ENCODE assay signal across 16 mouse cellular contexts in the genomic region with DNA sequence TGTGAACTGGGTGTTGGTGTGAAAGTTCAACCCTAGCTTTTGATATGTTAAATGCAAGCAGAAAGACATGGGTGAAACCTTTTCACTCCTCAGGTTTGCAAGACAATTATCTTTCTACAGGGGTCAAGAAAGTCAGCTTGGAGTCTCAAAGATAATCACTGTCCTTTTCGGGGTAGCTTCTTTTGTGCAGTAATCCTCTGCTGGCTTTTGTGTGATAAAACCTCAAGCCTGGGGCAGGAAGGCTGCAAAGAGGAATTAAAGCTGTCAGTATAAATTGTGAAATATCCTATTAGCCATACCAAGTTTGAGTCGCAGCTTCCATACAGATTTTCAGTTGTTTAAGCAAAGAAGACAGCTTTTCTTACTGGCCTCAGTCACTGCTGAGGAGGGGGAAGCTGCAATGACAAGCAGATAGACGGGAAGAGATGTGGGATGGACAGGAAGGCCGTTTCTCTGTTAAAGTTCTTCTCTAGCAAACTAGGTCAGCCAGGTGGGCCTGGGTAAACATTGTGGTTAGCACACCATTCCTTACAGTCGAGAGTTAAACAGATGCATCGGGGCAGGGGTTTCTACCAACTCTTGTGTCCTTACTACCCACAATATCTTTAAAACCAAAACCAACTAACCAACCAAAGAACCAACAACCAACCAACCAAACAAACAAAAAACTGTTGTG. TPM values are rescaled to one million over a fixed set of nuclear protein-coding genes. Genes with fewer than 3 reads are reported as not detected.
DNase-seq lines count a peak whose midpoint lies in the region; ATAC-seq and TF ChIP-seq lines count a peak whose summit lies in the region.
"Had no signal": no experiment of that assay in that cellular context is flagged by ENCODE, and none has a peak within 500 bp of the region (broad histone marks: within the 10 kb centered on the region; RNA-seq: fewer than 3 reads in every experiment).

No protein-coding gene starts in this region.

- TF ChIP-seq POLR2A in ES-Bruce4 (IDR thresholded peaks at IDR 0.05; ENCODE audit: insufficient read depth, low read length): no peak
- no peak for TF ChIP-seq POLR2A in thymus, adult 2 months (IDR thresholded peaks at IDR 0.05; ENCODE audit: control insufficient read depth, extremely low read depth, insufficient read depth, low read length, poor library complexity)

- TF ChIP-seq CTCF in ES-Bruce4 (IDR thresholded peaks at IDR 0.05; ENCODE audit: low read depth, low read length): no peak
- no peak for TF ChIP-seq CTCF in thymus, adult 2 months (IDR thresholded peaks at IDR 0.05; ENCODE audit: borderline replicate concordance, control insufficient read depth, extremely low read depth, insufficient read depth, low read length, poor library complexity)

- no peak overlapping the region for H3K4me2 ChIP-seq in forebrain, embryonic 12.5 days
- H3K4me2 ChIP-seq: forebrain, embryonic 15.5 days; heart, embryonic 13.5 days; hindbrain, embryonic 15.5 days; lung, embryonic 15.5 days; neural tube, embryonic 15.5 days had no signal

- H3K9me3 ChIP-seq in ES-Bruce4 (replicated peaks; ENCODE audit: control insufficient read depth, insufficient read depth, low read length, poor library complexity, severe bottlenecking): no peaks in the 10 kb centered on the region
- no peaks in the 10 kb centered on the region for H3K9me3 ChIP-seq in forebrain, embryonic 12.5 days
- H3K9me3 ChIP-seq: forebrain, embryonic 15.5 days; heart, embryonic 13.5 days; hindbrain, embryonic 15.5 days; lung, embryonic 15.5 days; neural tube, embryonic 15.5 days had no signal

- 3% methylated on average over 6 of the region's 6 CpGs for WGBS in thymus, adult 2 months
- WGBS in forebrain, embryonic 12.5 days: 8% methylated on average over 6 of the region's 6 CpGs

- H3K27ac ChIP-seq in ES-Bruce4 (ENCODE audit: insufficient read depth, low read length): peak overlapping the region; percentile 61; the same call in 1 of the 2 replicates
- H3K27ac ChIP-seq in thymus, adult 2 months (ENCODE audit: control insufficient read depth, insufficient read depth, low read length): peak overlapping the region; percentile 94
- no peak overlapping the region for H3K27ac ChIP-seq in forebrain, embryonic 12.5 days
- H3K27ac ChIP-seq: forebrain, embryonic 15.5 days; heart, embryonic 13.5 days; hindbrain, embryonic 15.5 days; lung, embryonic 15.5 days; neural tube, embryonic 15.5 days had no signal

- no peak for TF ChIP-seq EP300 in ES-Bruce4 (IDR thresholded peaks at IDR 0.05; ENCODE audit: insufficient read depth, low read depth, low read length)

- H3K9ac ChIP-seq in ES-Bruce4 (ENCODE audit: low read depth, poor library complexity, severe bottlenecking): no peak overlapping the region
- H3K9ac ChIP-seq in forebrain, embryonic 12.5 days: no peak overlapping the region
- H3K9ac ChIP-seq: forebrain, embryonic 15.5 days; heart, embryonic 13.5 days; hindbrain, embryonic 15.5 days; lung, embryonic 15.5 days; neural tube, embryonic 15.5 days had no signal

- peak; percentile 89 for ATAC-seq in granulocyte monocyte progenitor cell, adult 5-6 weeks (replicated peaks; ENCODE audit: poor library complexity, severe bottlenecking)
- no peak for ATAC-seq in forebrain, embryonic 12.5 days (ENCODE audit: low FRiP score)
- ATAC-seq: forebrain, embryonic 15.5 days had no signal

- no peak overlapping the region for H3K4me3 ChIP-seq in ES-Bruce4 (ENCODE audit: low read depth, low read length)
- H3K4me3 ChIP-seq in thymus, adult 2 months (ENCODE audit: control insufficient read depth, insufficient read depth, low read length): no peak overlapping the region
- no peak overlapping the region for H3K4me3 ChIP-seq in forebrain, embryonic 12.5 days (replicated peaks)
- H3K4me3 ChIP-seq: forebrain, embryonic 15.5 days; heart, embryonic 13.5 days; hindbrain, embryonic 15.5 days; lung, embryonic 15.5 days; neural tube, embryonic 15.5 days had no signal

- peaks cover 2% of the 10 kb centered on the region for H3K4me1 ChIP-seq in ES-Bruce4 (ENCODE audit: control insufficient read depth, insufficient read depth, low read length)
- H3K4me1 ChIP-seq in thymus, adult 2 months (replicated peaks; ENCODE audit: control insufficient read depth, insufficient read depth, low read length): peaks cover 17% of the 10 kb centered on the region
- peaks cover 7% of the 10 kb centered on the region for H3K4me1 ChIP-seq in forebrain, embryonic 12.5 days
- H3K4me1 ChIP-seq: forebrain, embryonic 15.5 days; heart, embryonic 13.5 days; hindbrain, embryonic 15.5 days; lung, embryonic 15.5 days; neural tube, embryonic 15.5 days had no signal

- DNase-seq in Muller cell, postnatal 12 days (ENCODE audit: inconsistent ontology term): peak; percentile 2
- DNase-seq in thymus, adult 2 months: peak; percentile 74
- no peak for DNase-seq in adrenal gland, postnatal 10 days
- no peak for DNase-seq in natural killer cell, adult 2 months (ENCODE audit: low spot score in 2 of 2)
- DNase-seq: adrenal gland, postnatal 36 days; cerebellum, adult 11 months; kidney, adult 9 months; layer of hippocampus, adult 9-11 months had no signal

- no peaks in the 10 kb centered on the region for H3K36me3 ChIP-seq in ES-Bruce4 (ENCODE audit: control insufficient read depth, insufficient read depth, low read length, poor library complexity, severe bottlenecking)
- no peaks in the 10 kb centered on the region for H3K36me3 ChIP-seq in thymus, adult 2 months (ENCODE audit: control insufficient read depth, insufficient read depth, low read length)
- H3K36me3 ChIP-seq in forebrain, embryonic 12.5 days (replicated peaks): no peaks in the 10 kb centered on the region
- H3K36me3 ChIP-seq: forebrain, embryonic 15.5 days; heart, embryonic 13.5 days; hindbrain, embryonic 15.5 days; lung, embryonic 15.5 days; neural tube, embryonic 15.5 days had no signal

- peaks cover 1% of the 10 kb centered on the region; the same call in 1 of the 2 replicates for H3K27me3 ChIP-seq in ES-Bruce4 (ENCODE audit: control insufficient read depth, insufficient read depth, low read length, poor library complexity, severe bottlenecking)
- H3K27me3 ChIP-seq in thymus, adult 2 months (ENCODE audit: control insufficient read depth, insufficient read depth, low read length): no peaks in the 10 kb centered on the region
- no peaks in the 10 kb centered on the region for H3K27me3 ChIP-seq in forebrain, embryonic 12.5 days
- H3K27me3 ChIP-seq: forebrain, embryonic 15.5 days; heart, embryonic 13.5 days; hindbrain, embryonic 15.5 days; lung, embryonic 15.5 days; neural tube, embryonic 15.5 days had no signal

RNA-seq across cellular contexts. Expression of gene Chd1, which starts 26.7 kb away (rescaled TPM):
- polyA plus RNA-seq in ES-Bruce4 (2011; ENCODE audit: insufficient read depth, insufficient read length, low read depth, missing spikeins): 92.2 and 93.7 TPM in 2 replicates
- 34.8 and 39.1 TPM in 2 replicates for total RNA-seq in granulocyte monocyte progenitor cell, adult 5-6 weeks (2014; fragmentation: Nextera tagmentation)
- total RNA-seq in granulocyte monocyte progenitor cell, adult 5-6 weeks (2017): 55.8 and 68.2 TPM in 2 replicates
- 30.4 and 60.7 TPM in 2 replicates for polyA plus RNA-seq in thymus, adult 2 months (2012; rRNA removed)
- total RNA-seq in adrenal gland, postnatal 10 days (2021): 10 to 100 TPM; 36.6 to 47.1 TPM
- polyA plus RNA-seq in forebrain, embryonic 12.5 days (2016; fragmentation: Nextera tagmentation; extraction: Ambion mirVana): 44.8 and 48.3 TPM in 2 replicates

Comparison
In these comparisons a context has a peak if more than half of its experiments do, and no peak if none do; other contexts are left out.
1. DNase-seq: peak in Muller cell, postnatal 12 days (single experiment) and thymus, adult 2 months (single experiment); none in adrenal gland, postnatal 10 days (single experiment) and natural killer cell, adult 2 months (0 of 2).